ENCODE assay signal across 8 mouse cellular contexts in the genomic region with DNA sequence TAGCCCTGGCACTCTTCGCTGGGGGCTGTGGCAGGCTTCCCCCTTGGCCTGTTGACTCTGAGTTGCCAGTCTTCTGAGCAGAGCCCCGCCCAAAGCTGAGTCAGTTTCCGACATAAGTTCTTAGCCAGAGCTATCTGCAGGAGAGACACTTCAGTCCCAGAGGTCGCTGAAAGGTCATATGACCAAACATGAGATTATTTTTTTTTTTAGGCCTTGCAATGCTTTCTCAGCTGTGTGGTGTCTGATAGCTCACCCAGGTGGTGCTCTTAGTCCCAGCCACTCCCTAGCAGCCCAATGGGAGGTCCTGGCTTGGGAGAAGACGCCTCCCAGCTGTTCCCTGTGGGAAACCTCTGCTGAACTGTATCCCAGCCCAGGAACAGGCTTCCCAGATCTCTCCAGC. TPM values are rescaled to one million over a fixed set of nuclear protein-coding genes. Genes with fewer than 3 reads are reported as not detected.
A peak's percentile ranks its signal among the peaks of the same experiment; 100 is the strongest.
DNase-seq lines count a peak whose midpoint lies in the region; ATAC-seq lines count a peak whose summit lies in the region.

No protein-coding gene starts in this region.

- H3K4me2 ChIP-seq in kidney, embryonic 16.5 days (replicated peaks; ENCODE audit: low read depth, low read length): no peak overlapping the region

- H3K9me3 ChIP-seq in kidney, embryonic 16.5 days (ENCODE audit: low read length): no peaks in the 10 kb centered on the region

- 30% methylated on average over 5 of the region's 5 CpGs for WGBS in kidney, embryonic 16.5 days

- H3K27me3 ChIP-seq in kidney, embryonic 16.5 days (ENCODE audit: insufficient read depth, low read length): no peaks in the 10 kb centered on the region

- ATAC-seq in kidney, embryonic 16.5 days (ENCODE audit: low FRiP score, low TSS enrichment): peak; percentile 62
- ATAC-seq in megakaryocyte, adult 5-6 weeks (ENCODE audit: poor library complexity, severe bottlenecking): peak; percentile 70

- H3K4me3 ChIP-seq in kidney, embryonic 16.5 days (ENCODE audit: low read length): no peak overlapping the region

- peaks cover 27% of the 10 kb centered on the region for H3K36me3 ChIP-seq in kidney, embryonic 16.5 days (ENCODE audit: insufficient read depth, low read length)

- H3K9ac ChIP-seq in kidney, embryonic 16.5 days (replicated peaks; ENCODE audit: low read length): peak overlapping the region; percentile 27; the same call in 1 of the 2 replicates

- DNase-seq in adrenal gland, adult (ENCODE audit: inconsistent age in 2 of 2, low spot score in 1 of 2): peak; percentile 73 to 86
- DNase-seq in adrenal gland, adult 8-10 months: no peak
- peak; percentile 63 for DNase-seq in adrenal gland, postnatal 10 days
- DNase-seq in heart, adult 9 months (ENCODE audit: low spot score in 2 of 2): peak; percentile 87 to 89
- no peak for DNase-seq in layer of hippocampus, postnatal 14 days (ENCODE audit: low spot score in 2 of 2)
- DNase-seq in layer of hippocampus, postnatal 10 days (ENCODE audit: low spot score in 2 of 2): no peak

- peaks cover 68% of the 10 kb centered on the region for H3K4me1 ChIP-seq in kidney, embryonic 16.5 days (ENCODE audit: insufficient read depth, low read length)

- H3K27ac ChIP-seq in kidney, embryonic 16.5 days (ENCODE audit: low read length): peak overlapping the region; percentile 73

RNA-seq across cellular contexts. Expression of a gene that starts 22.7 kb away (rescaled TPM):
- 10 to 100 TPM; 46.6 to 69.0 (median 59.4) TPM for total RNA-seq in adrenal gland, adult 8-10 months (2022)
- total RNA-seq in adrenal gland, postnatal 10 days (2021): 10 to 100 TPM; 37.9 to 41.6 TPM
- 22.2 and 26.0 TPM in 2 replicates for polyA plus RNA-seq in kidney, embryonic 16.5 days (2015; fragmentation: Nextera tagmentation; extraction: Ambion mirVana)
- total RNA-seq in megakaryocyte, adult 5-6 weeks (2015): 14.1 and 18.2 TPM in 2 replicates
- total RNA-seq in megakaryocyte, adult 5-6 weeks (2017): 18.0 and 20.1 TPM in 2 replicates
- 100 to 1,000 TPM in 1 of 2 experiments, 10 to 100 TPM in 1; 98.9 to 110 TPM for total RNA-seq in layer of hippocampus, postnatal 14 days (2021)
- 100 to 1,000 TPM; 108 to 111 TPM for total RNA-seq in layer of hippocampus, postnatal 10 days (2021)

Comparison
In these comparisons a context has a peak if more than half of its experiments do, and no peak if none do; other contexts are left out.
1. DNase-seq: peak in adrenal gland, adult (2 of 2), adrenal gland, postnatal 10 days (single experiment) and heart, adult 9 months (2 of 2); none in adrenal gland, adult 8-10 months (single experiment), layer of hippocampus, postnatal 14 days (0 of 2) and layer of hippocampus, postnatal 10 days (0 of 2).